Mouse (Mus musculus) liver, postnatal 0 days (tissue): ENCODE results near the gene Adamts20.

Experiments
- CTCF ChIP-seq: sonication (generic); IDR thresholded peaks from 2 replicates; pipeline ENCODE4 v1.5.1; 2016; ENCODE audit warnings: antibody characterized with exemption, low read depth
- EP300 ChIP-seq: IDR thresholded peaks from 2 replicates; pipeline ENCODE4 v1.6.1; 2016; ENCODE audit warnings: antibody characterized with exemption, low read depth, mild to moderate bottlenecking

GRCm38 (mm10) chr15:94480792-94481191 lies 15.6 kb upstream of the Adamts20 start:
- no peak for TF ChIP-seq CTCF
- TF ChIP-seq EP300: no peak
